Mouse (Mus musculus) kidney, adult 2 months (tissue): ENCODE data around the gene Llgl2. TPM values are rescaled to one million over a fixed set of nuclear protein-coding genes. Genes with fewer than 3 reads are reported as not detected.
A peak's percentile ranks its signal among the peaks of the same experiment; 100 is the strongest.

Experiments used
- DNase-seq: peaks from one replicate; pipeline ENCODE4 v3.0.0; 2021
- H3K27ac ChIP-seq: fragments of 200-500 bp; 2 replicates; pipeline ENCODE4 v1.5.1; 2012; ENCODE audit warnings: low read depth, low read length, control low read depth, inconsistent platforms; ENCODE audit not compliant: insufficient read depth
- H3K27me3 ChIP-seq: fragments of 200-500 bp; replicated peaks from 2 replicates; pipeline ENCODE4 v1.6.1; 2012; ENCODE audit warnings: mild to moderate bottlenecking, moderate library complexity, low read length, inconsistent platforms; ENCODE audit not compliant: control insufficient read depth, insufficient read depth
- H3K36me3 ChIP-seq: fragments of 200-500 bp; 2 replicates; pipeline ENCODE4 v1.6.1; 2012; ENCODE audit warnings: mild to moderate bottlenecking, moderate library complexity, low read length, inconsistent platforms; ENCODE audit not compliant: control insufficient read depth, insufficient read depth
- H3K4me1 ChIP-seq: fragments of 200-500 bp; 2 replicates; pipeline ENCODE4 v1.6.1; 2011; ENCODE audit warnings: low read length; ENCODE audit not compliant: control insufficient read depth, insufficient read depth
- H3K4me3 ChIP-seq: fragments of 200-500 bp; 2 replicates; pipeline ENCODE4 v1.5.1; 2011; ENCODE audit warnings: mild to moderate bottlenecking, low read depth, low read length, control low read depth; ENCODE audit not compliant: insufficient read depth
- CTCF ChIP-seq: fragments of 200-500 bp; conservative IDR thresholded peaks from 2 replicates; pipeline ENCODE4 v1.5.1; 2011; ENCODE audit warnings: low read depth, mild to moderate bottlenecking, control low read depth, low read length, moderate library complexity, mixed read lengths; ENCODE audit not compliant: insufficient read depth, insufficient read length
- POLR2A ChIP-seq: fragments of 200-500 bp; IDR thresholded peaks from one replicate; pipeline ENCODE4 v1.6.1; 2011; ENCODE audit warnings: low read depth, low read length, control low read depth
- WGBS: fragments of 180-500 bp; shearing (Covaris S2); methylation state at CpG from one replicate; pipeline ENCODE4 v1.1.7; 2018; 5-methylcytosine and 5-hydroxymethylcytosine counted together
- polyA plus RNA-seq: library from polyadenylated mRNA; depleted of rRNA; stranded (reverse); fragments of >200 nt; gene quantifications from 2 replicates; pipeline ENCODE4 v1.2.3, GENCODE M21; 2012; rRNA removed

Gene Llgl2
- polyA plus RNA-seq, result 153 and 166 TPM in 2 replicates

DNA sequence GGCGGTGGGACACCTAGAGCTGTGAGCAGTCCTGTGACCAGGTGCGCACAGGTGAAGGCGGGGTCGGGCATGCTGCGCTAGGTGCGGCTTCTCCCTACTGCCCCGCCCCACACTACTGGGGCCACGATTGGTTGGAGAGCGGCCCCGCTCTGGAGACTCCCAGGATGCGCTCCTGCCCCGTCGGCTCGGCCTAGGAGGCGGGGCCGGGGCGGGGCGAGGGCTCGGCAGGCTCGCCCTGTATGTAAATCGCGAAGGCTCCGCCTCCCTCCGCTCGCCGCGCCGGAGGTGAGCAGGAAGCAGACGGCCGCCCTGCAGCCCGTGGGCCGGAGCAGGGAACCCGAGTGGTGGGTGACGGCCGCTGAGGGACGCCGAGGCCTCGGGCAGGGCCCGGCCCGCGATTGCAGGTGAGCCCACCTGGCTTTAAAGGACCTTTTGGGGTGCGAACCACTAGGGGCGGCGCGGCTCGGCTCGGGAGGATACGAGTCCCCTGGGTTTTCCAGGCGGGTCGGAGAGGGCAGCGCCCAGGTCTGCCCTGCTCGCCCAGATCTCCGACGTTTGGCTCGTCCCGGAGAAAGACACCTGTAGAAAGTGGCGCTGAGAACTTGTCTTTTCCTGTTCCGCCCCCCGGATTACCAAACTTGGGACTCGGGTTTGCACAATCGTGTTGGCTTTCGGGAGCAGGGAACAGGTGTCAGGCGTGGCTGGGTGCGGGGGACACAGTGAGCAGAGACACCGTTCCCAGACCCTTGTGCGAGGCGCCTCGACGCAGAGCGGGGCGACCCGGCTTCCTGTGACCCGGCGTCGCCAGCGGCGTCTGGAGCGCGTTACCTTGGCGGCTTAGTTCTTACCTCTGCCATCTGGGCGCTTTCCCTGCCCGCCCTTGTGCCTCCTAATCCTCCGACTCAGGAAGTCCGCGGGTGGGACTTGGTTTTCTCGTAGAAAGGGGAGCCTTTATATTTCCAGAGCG is at the start of gene Llgl2:
Gene Llgl2, plus strand, starts transcription at position 276 of the 967 bp plus-strand sequence.
- under 1% methylated on average over 87 of the region's 87 CpGs for WGBS
- H3K27ac ChIP-seq, result peak within 1 kb of the TSS; percentile 93

DNA sequence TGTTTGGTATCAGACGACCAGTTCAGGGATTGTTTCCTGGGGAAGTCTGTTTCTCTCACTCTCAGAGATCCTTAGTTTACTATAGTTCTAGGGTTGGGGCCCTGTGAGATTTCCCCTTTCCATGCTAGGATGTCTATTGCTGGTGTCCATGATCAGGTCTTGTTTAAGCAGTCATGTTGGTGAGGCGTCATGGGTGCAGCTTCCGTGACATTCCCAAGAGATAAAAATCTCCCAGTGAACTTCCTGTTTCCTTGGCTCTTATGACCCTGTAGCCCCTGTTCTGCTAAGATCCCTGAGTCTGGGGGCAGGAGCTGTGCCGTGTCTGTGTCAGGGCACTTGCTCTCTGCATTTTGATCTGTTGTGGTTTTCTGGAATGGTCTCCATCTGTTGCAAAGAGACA is 49.2 kb upstream of the Llgl2 start:
- WGBS, result 46% methylated on average over 4 of the region's 4 CpGs
- Histone ChIP-seq H3K4me1 (peaks cover 44% of the 10 kb centered on the region), H3K27ac (peak overlapping the region; percentile 69; the same call in 1 of the 2 replicates)

More for the DNA sequence above, at the start of gene Llgl2:
- H3K27me3 ChIP-seq, result no peaks in the 10 kb centered on the region
- no peak for TF ChIP-seq CTCF
- peak; percentile 73 for TF ChIP-seq POLR2A
- peaks cover 20% of the 10 kb centered on the region for H3K4me1 ChIP-seq
- peak within 1 kb of the TSS; percentile 96 for H3K4me3 ChIP-seq
- no peaks in the 10 kb centered on the region for H3K36me3 ChIP-seq
- peak; percentile 97 for DNase-seq

DNA sequence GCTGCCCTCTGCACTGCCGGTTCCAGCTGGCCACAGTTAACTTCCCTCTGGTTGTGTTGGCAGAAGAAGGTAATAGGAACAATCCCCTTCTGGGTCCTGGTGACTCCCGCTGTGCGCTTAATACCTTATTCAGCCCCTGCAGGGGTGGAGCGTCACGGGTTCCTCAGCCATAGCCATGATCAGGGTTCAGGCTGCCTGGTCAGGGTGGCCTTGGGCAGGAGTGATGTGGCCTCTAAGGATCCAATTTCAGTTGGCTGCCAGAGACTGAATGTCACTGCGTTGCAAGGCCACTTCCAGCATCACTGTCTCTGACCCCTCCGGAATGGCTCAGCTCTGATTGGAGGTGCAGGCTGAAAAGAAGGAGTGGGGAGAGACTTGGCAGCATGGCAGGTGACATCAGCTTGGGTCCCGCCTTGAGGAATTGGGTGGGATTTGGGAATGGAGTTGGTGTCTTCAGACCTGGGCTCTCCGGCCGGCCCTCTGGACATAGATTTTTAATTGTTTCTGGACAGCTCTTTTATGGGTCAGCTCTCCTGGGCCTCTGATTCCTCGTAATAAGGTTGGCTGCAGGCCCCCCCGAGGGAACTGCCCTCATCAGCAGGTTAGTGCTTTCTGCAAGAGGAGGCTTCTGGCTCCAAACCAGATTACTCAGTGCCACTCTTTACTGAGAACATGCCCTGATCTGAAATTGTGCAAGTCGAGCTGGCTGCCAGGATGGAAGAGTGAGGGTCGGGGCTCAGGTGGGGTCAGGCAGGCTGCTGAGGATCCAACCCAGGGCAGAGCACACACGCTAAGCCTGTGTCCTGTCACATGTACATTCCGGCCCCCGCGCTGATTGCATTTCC is 47.8 kb upstream of the Llgl2 start:
- WGBS, result 21% methylated on average over 18 of the region's 18 CpGs

More for the DNA sequence above, 49.2 kb upstream of the Llgl2 start:
- no peak for TF ChIP-seq CTCF
- TF ChIP-seq POLR2A, result no peak
- H3K36me3 ChIP-seq, result no peaks in the 10 kb centered on the region
- no peak for DNase-seq
- no peaks in the 10 kb centered on the region for H3K27me3 ChIP-seq
- no peak overlapping the region for H3K4me3 ChIP-seq

DNA sequence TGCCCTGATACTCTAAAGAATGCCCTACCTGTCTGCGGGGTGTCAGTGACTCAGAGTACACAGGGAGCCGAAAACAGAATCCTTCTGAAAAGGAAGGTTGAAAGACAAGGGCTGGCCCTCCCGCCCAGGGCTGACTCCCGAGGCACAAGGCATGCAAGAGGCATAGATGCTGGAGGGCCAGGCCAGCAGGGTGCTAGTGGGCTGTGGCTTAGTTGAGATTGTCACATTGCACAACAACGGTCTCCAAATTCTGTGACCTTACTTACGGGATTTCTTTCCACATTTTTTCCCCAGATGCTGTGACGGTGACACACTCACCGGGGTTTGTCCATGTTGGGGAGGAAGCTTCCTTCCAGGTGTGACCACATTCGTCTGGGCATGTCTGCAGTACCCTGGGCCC is 46.9 kb upstream of the Llgl2 start:
- Histone ChIP-seq H3K4me3 (no peak overlapping the region), H3K4me1 (peaks cover 56% of the 10 kb centered on the region), H3K36me3 (no peaks in the 10 kb centered on the region), H3K27ac (peak overlapping the region; percentile 69), H3K27me3 (no peaks in the 10 kb centered on the region)
- DNase-seq, result no peak
- TF ChIP-seq POLR2A (no peak), CTCF (no peak)
- WGBS, result 77% methylated on average over 9 of the region's 9 CpGs

More for the DNA sequence above, 47.8 kb upstream of the Llgl2 start:
- no peak for TF ChIP-seq CTCF
- no peak for TF ChIP-seq POLR2A
- H3K27ac ChIP-seq, result peak overlapping the region; percentile 69
- H3K27me3 ChIP-seq, result no peaks in the 10 kb centered on the region
- DNase-seq, result peak; percentile 76
- no peak overlapping the region for H3K4me3 ChIP-seq
- peaks cover 56% of the 10 kb centered on the region for H3K4me1 ChIP-seq
- H3K36me3 ChIP-seq, result no peaks in the 10 kb centered on the region

DNA sequence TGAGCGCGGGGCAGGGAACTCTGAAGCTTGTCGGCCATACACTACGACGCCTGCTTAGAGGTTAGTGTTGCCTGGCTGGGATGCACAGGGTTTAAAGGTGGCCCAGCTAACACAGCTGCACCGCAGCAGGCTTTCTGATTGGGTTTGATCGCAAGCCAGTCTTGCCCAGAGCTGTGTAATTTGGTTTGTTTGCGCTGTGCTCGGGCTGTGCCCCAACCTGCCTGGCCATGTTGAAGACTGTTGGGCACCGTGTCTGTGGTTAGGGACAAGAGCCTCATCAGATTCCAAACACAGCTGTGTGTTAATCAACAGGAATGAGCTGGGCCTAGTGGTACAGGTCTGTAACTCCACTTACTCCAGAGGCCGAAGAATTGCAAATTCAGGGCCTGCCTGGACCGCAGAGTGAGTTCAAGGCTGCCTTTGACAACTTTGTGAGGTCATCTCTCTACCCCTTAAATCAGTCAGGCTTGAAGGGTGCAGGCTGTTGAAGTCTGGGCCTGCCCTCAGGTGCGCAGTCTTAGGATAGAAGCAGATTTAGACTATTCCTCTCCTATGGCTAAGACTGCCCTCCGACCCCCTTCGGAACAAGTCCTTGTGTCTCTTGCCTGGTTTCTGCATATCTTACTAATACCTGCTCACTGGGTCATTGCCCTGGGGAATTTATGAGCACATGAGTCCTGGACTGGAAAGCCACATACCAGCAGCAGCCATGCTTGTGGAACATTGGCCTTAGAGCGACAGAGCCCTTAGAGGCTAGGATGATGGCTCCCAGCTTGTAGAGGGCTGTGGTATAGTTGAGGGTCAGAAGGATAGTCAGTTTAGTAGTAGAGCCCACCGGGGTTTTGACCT is 46.1 kb upstream of the Llgl2 start:
- peak; percentile 69 for DNase-seq
- WGBS, result 65% methylated on average over 17 of the region's 17 CpGs
- H3K27ac ChIP-seq, result peak overlapping the region; percentile 19
- H3K4me1 ChIP-seq, result peaks cover 56% of the 10 kb centered on the region
- H3K36me3 ChIP-seq, result no peaks in the 10 kb centered on the region
- no peaks in the 10 kb centered on the region for H3K27me3 ChIP-seq
- H3K4me3 ChIP-seq, result no peak overlapping the region
- TF ChIP-seq CTCF (no peak), POLR2A (no peak)

DNA sequence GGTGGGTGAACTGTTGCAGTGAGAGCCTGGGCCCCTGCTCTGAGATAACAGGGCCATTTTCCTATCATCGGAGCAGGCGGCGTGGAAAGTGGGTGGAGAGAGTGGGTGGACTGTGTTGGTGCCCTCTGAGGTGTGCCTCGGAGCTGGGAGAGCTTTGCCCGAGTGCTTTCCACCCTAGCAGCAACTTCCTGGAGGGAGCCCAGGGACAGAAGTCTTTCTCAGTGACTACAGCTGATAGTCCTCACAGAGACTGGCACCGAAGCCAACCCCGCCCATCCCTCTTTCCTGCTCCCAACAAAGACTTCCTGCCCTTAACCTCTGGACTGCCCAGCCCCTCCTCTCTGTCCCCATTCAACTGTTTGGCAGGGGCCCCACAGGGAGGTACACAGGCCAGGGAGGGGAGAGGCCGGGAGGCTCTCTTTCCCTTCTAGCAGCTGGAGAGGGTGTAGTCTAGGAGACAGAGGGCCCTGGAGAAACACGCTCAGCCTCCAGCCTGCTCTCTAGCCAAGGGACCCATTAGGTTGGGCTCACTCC is 44.7 kb upstream of the Llgl2 start:
- DNase-seq, result peak; percentile 97

More for the DNA sequence above, 44.7 kb upstream of the Llgl2 start:
- Histone ChIP-seq H3K4me1 (peaks cover 56% of the 10 kb centered on the region), H3K27me3 (no peaks in the 10 kb centered on the region), H3K27ac (peak overlapping the region; percentile 80), H3K4me3 (no peak overlapping the region), H3K36me3 (no peaks in the 10 kb centered on the region)
- WGBS, result 4% methylated on average over 9 of the region's 9 CpGs
- TF ChIP-seq POLR2A, result no peak
- TF ChIP-seq CTCF, result no peak
